Mouse (Mus musculus): ENCODE measurements around the gene Gtpbp6.

GRCm38 (mm10) chr5:110139325-110139724 is 31.3 kb upstream of the Gtpbp6 start:
- TF ChIP-seq CTCF (IDR thresholded peaks at IDR 0.05; ENCODE audit: low read depth, low read length) (no peak), GATA1 (IDR thresholded peaks at IDR 0.05; ENCODE audit: borderline replicate concordance, low read length) (no peak)
